Mouse (Mus musculus): ENCODE data around the gene 1700001L19Rik. TPM values are rescaled to one million over a fixed set of nuclear protein-coding genes. Genes with fewer than 3 reads are reported as not detected.

The 1700001L19Rik gene
- polyA plus RNA-seq, 1 experiment from 2014 or later, result 6.0 TPM

GRCm38 (mm10) chr13:68601184-68601583 is 4.0 kb downstream of the 1700001L19Rik start:
- Histone ChIP-seq H3K36me3 (replicated peaks; ENCODE audit: control insufficient read depth, insufficient read depth) (no peaks in the 10 kb centered on the region), H3K4me3 (replicated peaks; ENCODE audit: low read length) (no peak overlapping the region), H3K9ac (no peak overlapping the region), H3K27me3 (ENCODE audit: control insufficient read depth, insufficient read depth, low read length) (no peaks in the 10 kb centered on the region), H3K4me2 (replicated peaks) (no peak overlapping the region), H3K4me1 (replicated peaks; ENCODE audit: control insufficient read depth, insufficient read depth, low read length) (no peaks in the 10 kb centered on the region), H3K9me3 (ENCODE audit: control insufficient read depth, low read length) (no peaks in the 10 kb centered on the region), H3K27ac (no peak overlapping the region)
- 13% methylated on average over 6 of the region's 6 CpGs for WGBS
- peak; percentile 58 for DNase-seq (ENCODE audit: low spot score)
- peak; percentile 61; the same call in 1 of the 2 replicates for ATAC-seq (ENCODE audit: low FRiP score)

- Histone ChIP-seq H3K4me2 (replicated peaks) (no peak overlapping the region), H3K36me3 (replicated peaks; ENCODE audit: control insufficient read depth, insufficient read depth) (no peaks in the 10 kb centered on the region), H3K4me3 (replicated peaks; ENCODE audit: low read length) (no peak overlapping the region), H3K9ac (no peak overlapping the region), H3K27ac (no peak overlapping the region), H3K27me3 (ENCODE audit: control insufficient read depth, insufficient read depth, low read length) (no peaks in the 10 kb centered on the region), H3K4me1 (replicated peaks; ENCODE audit: control insufficient read depth, insufficient read depth, low read length) (no peaks in the 10 kb centered on the region), H3K9me3 (ENCODE audit: control insufficient read depth, low read length) (no peaks in the 10 kb centered on the region)
- DNase-seq (ENCODE audit: low spot score), result no peak
- WGBS, result 81% methylated on average over 6 of the region's 6 CpGs
- ATAC-seq (ENCODE audit: low FRiP score), result no peak
Observed at GRCm38 (mm10) chr13:68603085-68603484, 5.9 kb downstream of the 1700001L19Rik start.

DNA sequence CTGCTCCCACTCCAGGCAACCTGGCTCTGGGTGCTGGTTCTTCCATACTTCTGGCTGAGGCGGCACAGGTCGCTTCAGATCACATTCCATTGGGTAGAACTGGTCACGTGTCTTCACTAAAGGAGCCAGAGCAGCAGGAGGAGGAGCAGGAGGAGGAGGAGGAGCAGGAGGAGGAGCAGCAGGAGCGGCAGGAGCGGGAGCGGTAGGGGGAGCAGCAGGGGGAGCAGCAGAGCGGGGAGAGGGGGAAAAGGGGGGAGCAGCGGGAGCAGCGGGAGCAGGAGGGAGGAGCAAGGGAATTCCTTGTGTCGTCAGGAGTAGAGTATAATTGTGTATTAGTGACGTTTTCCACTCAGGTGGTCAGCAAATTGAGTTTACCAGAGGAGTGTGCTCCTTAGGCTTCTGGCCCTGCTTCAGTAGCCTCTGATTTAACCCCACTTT is 8.5 kb downstream of the 1700001L19Rik start:
- Histone ChIP-seq H3K27me3 (ENCODE audit: control insufficient read depth, insufficient read depth, low read length) (no peaks in the 10 kb centered on the region), H3K4me3 (replicated peaks; ENCODE audit: low read length) (peak overlapping the region; percentile 24), H3K9ac (peak overlapping the region; percentile 36; the same call in 1 of the 2 replicates), H3K4me1 (replicated peaks; ENCODE audit: control insufficient read depth, insufficient read depth, low read length) (no peaks in the 10 kb centered on the region), H3K27ac (no peak overlapping the region), H3K9me3 (ENCODE audit: control insufficient read depth, low read length) (no peaks in the 10 kb centered on the region), H3K4me2 (replicated peaks) (peak overlapping the region; percentile 47), H3K36me3 (replicated peaks; ENCODE audit: control insufficient read depth, insufficient read depth) (no peaks in the 10 kb centered on the region)
- peak; percentile 83 for ATAC-seq (ENCODE audit: low FRiP score)
- WGBS, result 3% methylated on average over 9 of the region's 11 CpGs
- peak; percentile 36 for DNase-seq (ENCODE audit: low spot score)

- DNase-seq (ENCODE audit: low spot score), result no peak
- H3K4me1 ChIP-seq (replicated peaks; ENCODE audit: control insufficient read depth, insufficient read depth, low read length), result no peaks in the 10 kb centered on the region
- H3K9ac ChIP-seq, result peak overlapping the region; percentile 22; the same call in 1 of the 2 replicates
- WGBS, result 55% methylated on average over 21 of the region's 21 CpGs
- peak overlapping the region; percentile 64 for H3K27ac ChIP-seq
- no peaks in the 10 kb centered on the region for H3K27me3 ChIP-seq (ENCODE audit: control insufficient read depth, insufficient read depth, low read length)
- no peak overlapping the region for H3K4me3 ChIP-seq (replicated peaks; ENCODE audit: low read length)
- H3K9me3 ChIP-seq (ENCODE audit: control insufficient read depth, low read length), result no peaks in the 10 kb centered on the region
- H3K36me3 ChIP-seq (replicated peaks; ENCODE audit: control insufficient read depth, insufficient read depth), result no peaks in the 10 kb centered on the region
- H3K4me2 ChIP-seq (replicated peaks), result peak overlapping the region; percentile 25; the same call in 1 of the 2 replicates
- peak; percentile 13; the same call in 1 of the 2 replicates for ATAC-seq (ENCODE audit: low FRiP score)
Observed at GRCm38 (mm10) chr13:68607652-68608405, 10.6 kb downstream of the 1700001L19Rik start.

DNA sequence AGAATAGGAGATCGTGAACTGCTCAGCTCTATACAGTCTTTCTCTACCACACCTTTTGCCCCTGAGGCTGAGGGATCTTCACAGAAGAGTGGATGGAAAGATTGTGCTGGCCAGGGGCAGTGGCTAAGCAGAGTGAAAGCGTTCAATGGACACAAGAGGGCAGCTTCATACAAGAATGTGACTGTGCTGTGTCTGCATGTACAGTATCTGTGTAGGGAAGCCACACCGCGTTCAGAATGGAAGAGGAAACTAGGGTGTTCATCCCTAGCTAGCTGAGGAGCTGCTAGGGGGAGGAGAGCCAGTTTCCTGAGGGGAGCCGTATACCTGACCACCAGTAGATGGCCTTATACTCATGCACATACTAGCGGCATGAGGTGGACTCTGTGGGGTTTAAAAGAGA is 25.6 kb downstream of the 1700001L19Rik start:
- ATAC-seq (ENCODE audit: low FRiP score), result peak; percentile 79
- Histone ChIP-seq H3K27ac (no peak overlapping the region), H3K4me2 (replicated peaks) (no peak overlapping the region), H3K9ac (no peak overlapping the region), H3K27me3 (ENCODE audit: control insufficient read depth, insufficient read depth, low read length) (no peaks in the 10 kb centered on the region), H3K9me3 (ENCODE audit: control insufficient read depth, low read length) (no peaks in the 10 kb centered on the region), H3K4me3 (replicated peaks; ENCODE audit: low read length) (no peak overlapping the region), H3K36me3 (replicated peaks; ENCODE audit: control insufficient read depth, insufficient read depth) (no peaks in the 10 kb centered on the region), H3K4me1 (replicated peaks; ENCODE audit: control insufficient read depth, insufficient read depth, low read length) (no peaks in the 10 kb centered on the region)
- 68% methylated on average over 6 of the region's 6 CpGs for WGBS
- peak; percentile 64 for DNase-seq (ENCODE audit: low spot score)

DNA sequence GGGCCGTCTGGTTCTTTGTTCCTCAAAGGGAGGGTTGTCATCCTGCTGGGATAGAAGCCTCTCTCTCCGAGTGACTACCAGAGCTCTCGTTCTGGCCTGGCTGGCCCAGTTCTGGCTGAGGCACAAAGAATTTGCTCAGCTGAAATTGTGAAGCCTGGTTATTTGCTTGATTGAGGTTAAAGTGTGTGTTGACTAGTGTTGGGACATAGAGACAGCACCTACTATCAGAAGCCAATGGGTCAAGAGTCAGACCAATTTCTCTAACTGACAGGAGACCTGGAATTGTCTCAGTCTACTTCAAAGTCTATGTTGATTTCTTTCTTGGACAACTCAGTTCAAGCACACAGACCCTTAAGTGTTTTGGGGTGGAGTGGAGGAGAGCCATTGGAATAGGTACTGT is 29.8 kb downstream of the 1700001L19Rik start:
- DNase-seq (ENCODE audit: low spot score) (no peak), ATAC-seq (ENCODE audit: low FRiP score) (no peak)
- WGBS, result 69% methylated on average over 3 of the region's 3 CpGs
- Histone ChIP-seq H3K9me3 (ENCODE audit: control insufficient read depth, low read length) (no peaks in the 10 kb centered on the region), H3K9ac (no peak overlapping the region), H3K4me3 (replicated peaks; ENCODE audit: low read length) (no peak overlapping the region), H3K36me3 (replicated peaks; ENCODE audit: control insufficient read depth, insufficient read depth) (no peaks in the 10 kb centered on the region), H3K27ac (no peak overlapping the region), H3K27me3 (ENCODE audit: control insufficient read depth, insufficient read depth, low read length) (no peaks in the 10 kb centered on the region), H3K4me1 (replicated peaks; ENCODE audit: control insufficient read depth, insufficient read depth, low read length) (no peaks in the 10 kb centered on the region), H3K4me2 (replicated peaks) (no peak overlapping the region)

DNA sequence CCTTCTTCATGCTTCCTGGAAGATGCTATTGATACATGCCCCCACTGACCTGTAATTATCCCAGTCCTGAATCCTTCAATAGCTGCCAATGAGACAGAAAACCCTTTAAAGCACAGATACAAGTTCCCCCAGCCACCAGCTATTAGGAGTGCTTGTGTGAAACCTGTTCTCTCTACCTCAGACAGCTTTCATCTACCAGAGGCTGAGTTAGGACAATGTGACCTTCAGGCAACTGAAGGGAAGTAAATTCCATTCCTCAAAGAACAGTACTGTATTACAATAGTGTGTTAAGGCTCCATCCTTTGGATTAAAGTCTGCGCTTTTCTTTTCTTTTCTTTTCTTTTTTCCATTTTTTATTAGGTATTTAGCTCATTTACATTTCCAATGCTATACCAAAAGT is 45.6 kb downstream of the 1700001L19Rik start:
- Histone ChIP-seq H3K27me3 (ENCODE audit: control insufficient read depth, insufficient read depth, low read length) (no peaks in the 10 kb centered on the region), H3K9ac (no peak overlapping the region), H3K4me1 (replicated peaks; ENCODE audit: control insufficient read depth, insufficient read depth, low read length) (no peaks in the 10 kb centered on the region), H3K36me3 (replicated peaks; ENCODE audit: control insufficient read depth, insufficient read depth) (no peaks in the 10 kb centered on the region), H3K4me2 (replicated peaks) (no peak overlapping the region), H3K4me3 (replicated peaks; ENCODE audit: low read length) (no peak overlapping the region), H3K27ac (no peak overlapping the region), H3K9me3 (ENCODE audit: control insufficient read depth, low read length) (no peaks in the 10 kb centered on the region)
- DNase-seq (ENCODE audit: low spot score) (no peak), ATAC-seq (ENCODE audit: low FRiP score) (no peak)
- WGBS, result 93% methylated on average over 1 of the region's 1 CpGs

Other genes with a start within 250 kb of the 1700001L19Rik start
- 12.9 and 14.8 TPM in 2 replicates for gene Mtrr, start 15.3 kb upstream of the 1700001L19Rik start, polyA plus RNA-seq (2014; fragmentation: Nextera tagmentation; extraction: Ambion mirVana)
- 24.0 and 24.6 TPM in 2 replicates for gene Fastkd3, start 15.2 kb upstream of the 1700001L19Rik start, polyA plus RNA-seq (2014; fragmentation: Nextera tagmentation; extraction: Ambion mirVana)